Mouse (Mus musculus) ovary, adult 18-20 months (tissue): ENCODE results near the gene Olfr554.
"Not testable (repeated sequence)": the region's sequence is repeated elsewhere in the genome, so short reads cannot be mapped to it uniquely, and the experiment has no call there.

Experiments used
- DNase-seq: peaks from one replicate; pipeline ENCODE4 v3.0.0; 2022; ENCODE audit warnings: low spot score, mixed read lengths

Gene Olfr554

DNA sequence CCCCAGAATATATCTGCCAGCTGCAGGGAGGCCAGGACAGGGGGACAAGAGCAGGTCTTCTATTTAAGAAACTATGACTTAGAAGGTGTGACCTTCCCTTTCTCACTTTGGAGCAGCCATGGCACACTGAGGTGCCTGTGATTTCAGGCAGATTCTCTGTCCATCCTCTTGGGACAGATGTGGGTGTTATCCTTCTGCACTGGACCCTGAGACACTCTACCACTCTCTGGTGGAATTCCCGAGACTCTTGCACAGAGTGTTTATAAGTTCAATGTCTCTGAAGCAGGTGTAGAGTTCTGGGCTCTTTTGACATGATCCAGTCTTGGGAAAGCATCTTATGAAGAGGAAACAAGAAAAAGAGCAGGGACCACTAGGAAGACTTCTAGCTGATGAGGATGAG is at the start of gene Olfr554:
Gene Olfr554, plus strand, starts transcription at position 301 of the 400 bp plus-strand sequence.
- no peak for DNase-seq

DNA sequence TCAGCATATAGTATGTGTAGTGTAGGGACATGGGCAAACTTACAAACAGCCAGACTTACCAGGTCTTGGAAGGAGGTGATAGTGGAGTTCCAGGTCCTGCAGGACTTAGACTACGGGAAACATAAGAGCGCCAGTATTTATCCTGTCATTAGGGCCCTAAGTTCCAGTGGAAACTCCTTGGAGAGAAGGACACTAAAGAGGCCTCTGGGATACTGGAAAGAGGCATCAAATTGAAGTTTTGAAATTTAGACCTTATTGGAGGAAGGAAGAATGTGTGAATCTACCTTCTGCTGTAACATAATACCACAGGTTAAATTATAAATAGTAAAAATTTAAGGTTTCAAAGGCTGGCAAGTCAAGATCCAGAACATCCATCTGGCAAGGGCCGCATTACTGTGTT is 46.4 kb upstream of the Olfr554 start, which contains the start of gene Olfr551:
Gene Olfr551, minus strand, starts transcription at position 101 of the 400 bp plus-strand sequence.
- no peak for DNase-seq

DNA sequence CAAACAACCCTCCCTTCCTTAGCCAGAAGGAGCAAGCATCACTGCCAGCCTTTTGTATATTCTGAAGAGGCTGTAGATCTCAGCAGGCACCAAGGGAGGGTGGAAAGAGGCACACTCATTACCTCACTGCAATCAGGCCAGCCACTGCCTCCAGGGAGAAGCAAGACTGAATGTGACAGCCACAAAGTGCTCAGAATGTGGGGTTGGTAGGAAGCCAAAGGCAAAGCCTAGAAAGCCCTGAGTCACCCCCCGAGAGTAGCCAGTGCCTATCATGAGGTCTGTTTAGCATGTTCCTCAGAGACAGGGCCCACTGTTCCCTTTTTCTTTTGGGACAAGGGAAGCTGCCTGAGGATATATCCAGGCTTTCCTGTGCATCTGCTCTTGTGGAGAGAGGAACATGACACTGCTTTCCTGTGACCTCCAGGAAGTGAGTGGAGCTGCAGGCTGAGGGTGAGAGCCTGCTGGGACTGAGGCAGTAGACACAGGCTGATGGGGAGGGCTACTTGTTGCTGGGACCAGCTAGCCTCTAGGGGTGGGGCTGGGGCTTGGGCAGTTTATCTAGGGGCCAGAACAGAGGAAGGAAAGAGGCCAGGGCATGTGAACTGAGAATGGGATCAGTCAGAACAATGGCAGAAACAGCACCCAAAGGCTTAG is 40.7 kb upstream of the Olfr554 start, which contains the start of gene Olfr552:
Gene Olfr552, plus strand, starts transcription at position 393 of the 654 bp plus-strand sequence.
- DNase-seq = no peak

DNA sequence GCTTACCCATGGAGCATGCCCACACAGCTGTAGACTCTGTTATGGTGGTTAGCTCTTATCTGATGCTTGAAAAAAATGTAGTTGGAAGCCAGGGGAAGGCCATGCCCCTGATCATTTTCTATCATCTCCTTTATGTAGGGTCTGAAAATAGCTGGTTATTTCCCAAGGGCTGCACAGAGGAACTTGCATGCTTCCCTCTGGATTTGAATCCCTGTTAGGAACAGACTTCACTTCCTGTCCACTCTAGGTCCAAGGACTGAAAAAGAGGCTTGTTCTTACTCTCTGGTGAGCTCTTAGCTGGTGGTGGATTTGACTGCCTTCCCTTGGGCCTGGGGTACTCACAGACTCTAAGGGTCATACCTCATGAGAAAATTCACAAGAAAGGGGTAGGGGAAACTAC is 20.1 kb upstream of the Olfr554 start, which contains the start of gene Olfr553:
Gene Olfr553, minus strand, starts transcription at position 101 of the 400 bp plus-strand sequence.
- DNase-seq = no peak

DNA sequence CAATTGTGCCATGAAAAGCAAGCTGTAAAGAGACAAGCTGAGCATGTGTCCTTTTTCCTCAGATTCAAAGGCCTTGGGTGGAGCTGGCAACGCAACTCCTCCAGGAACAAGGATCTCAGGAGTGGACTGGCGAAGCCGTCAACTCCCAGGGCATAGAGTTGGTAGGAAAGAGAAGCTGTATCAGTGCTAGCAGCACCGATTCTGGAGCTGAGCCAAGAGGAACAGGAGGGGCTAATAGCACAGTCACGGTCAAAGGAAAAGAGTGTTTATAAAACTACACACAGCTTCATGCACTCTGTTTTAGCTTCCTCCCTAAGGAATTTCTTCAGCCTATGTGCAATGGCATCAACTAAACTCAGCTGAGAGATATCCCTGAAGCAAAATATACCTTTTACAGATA is 18.6 kb upstream of the Olfr554 start:
- no peak for DNase-seq

GRCm38 (mm10) chr7:102620368-102620767 is 17.9 kb upstream of the Olfr554 start:
- not testable (repeated sequence) for DNase-seq

DNA sequence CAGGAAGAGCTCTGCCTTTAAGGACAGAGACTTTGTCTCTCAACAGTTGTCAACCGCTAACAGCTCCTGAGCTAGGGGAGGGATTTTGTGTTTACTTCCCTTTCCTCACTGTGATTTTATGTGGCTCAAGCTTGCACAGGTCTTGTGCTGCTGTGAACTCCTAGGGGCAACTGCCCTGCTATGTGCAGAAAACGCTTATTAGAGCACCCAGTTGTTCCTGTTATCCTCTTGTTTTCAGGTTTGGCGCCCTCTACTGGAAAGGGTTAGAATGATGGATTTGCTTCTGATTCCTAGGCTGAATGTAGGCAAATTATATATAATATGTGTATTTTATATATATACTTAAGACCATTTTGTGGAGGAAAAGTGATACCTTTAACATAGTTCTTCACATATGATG is 1.6 kb upstream of the Olfr554 start:
- no peak for DNase-seq

GRCm38 (mm10) chr7:102644945-102645344 is 6.7 kb downstream of the Olfr554 start:
- not testable (repeated sequence) for DNase-seq

GRCm38 (mm10) chr7:102658523-102658922 is 20.3 kb downstream of the Olfr554 start, which contains the start of gene Olfr555:
Gene Olfr555, plus strand, starts transcription at chr7:102658823.
- no peak for DNase-seq

DNA sequence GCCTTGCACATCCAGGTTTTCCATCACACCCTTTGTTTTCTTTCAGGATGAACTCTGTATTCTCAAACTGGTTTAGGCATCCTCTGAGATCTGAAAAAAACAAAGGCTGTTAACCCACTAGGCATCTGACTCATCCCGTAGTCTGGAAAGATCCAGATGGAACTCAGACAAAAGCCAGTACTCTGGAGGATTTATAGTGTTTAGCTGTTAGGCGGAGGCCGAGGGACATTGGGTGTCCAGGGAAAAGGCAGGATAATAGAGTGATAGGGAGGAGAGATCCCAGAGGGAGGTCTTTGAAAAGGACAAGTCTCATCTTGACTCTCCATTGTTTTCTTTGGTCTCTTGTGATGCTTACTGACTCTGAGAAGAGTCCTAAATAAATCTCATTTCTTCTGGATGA is 26.4 kb downstream of the Olfr554 start, which contains the start of gene Olfr556:
Gene Olfr556, plus strand, starts transcription at position 301 of the 400 bp plus-strand sequence.
- DNase-seq = no peak

GRCm38 (mm10) chr7:102665378-102665777 is 27.1 kb downstream of the Olfr554 start:
- DNase-seq = no peak

GRCm38 (mm10) chr7:102676225-102676624 is 38.0 kb downstream of the Olfr554 start:
- DNase-seq = no peak

- no peak for DNase-seq
Observed at GRCm38 (mm10) chr7:102681916-102682315, 43.7 kb downstream of the Olfr554 start.

GRCm38 (mm10) chr7:102686944-102687501 is 48.8 kb downstream of the Olfr554 start, which contains the start of gene Trim68:
Gene Trim68, minus strand, starts transcription at chr7:102687327.
- DNase-seq = peak; percentile 89
